Mouse (Mus musculus): Measurements from ENCODE around the gene Snn. TPM values are rescaled to one million over a fixed set of nuclear protein-coding genes. Genes with fewer than 3 reads are reported as not detected.
"Not testable (repeated sequence)": the region's sequence is repeated elsewhere in the genome, so short reads cannot be mapped to it uniquely, and the experiment has no call there.

Gene Snn
- 40.3 and 46.6 TPM in 2 replicates for polyA plus RNA-seq (2016; fragmentation: Nextera tagmentation; extraction: Ambion mirVana)

- Histone ChIP-seq H3K27ac (no peak within 1 kb of the TSS), H3K9me3 (no peaks in the 10 kb centered on the region), H3K4me2 (no peak within 1 kb of the TSS), H3K4me1 (replicated peaks) (peaks cover 23% of the 10 kb centered on the region), H3K9ac (replicated peaks) (no peak within 1 kb of the TSS), H3K4me3 (replicated peaks) (no peak within 1 kb of the TSS), H3K36me3 (no peaks in the 10 kb centered on the region), H3K27me3 (no peaks in the 10 kb centered on the region)
- ATAC-seq (ENCODE audit: insufficient number of reproducible peaks, insufficient read depth, low FRiP score, low TSS enrichment, low read depth): no peak
- WGBS: 78% methylated on average over 4 of the region's 4 CpGs
These were observed at the start of gene Snn for GRCm38 (mm10) chr16:11060645-11061044. Gene Snn (plus strand): TSS chr16:11060945.

GRCm38 (mm10) chr16:11011206-11011605, 49.5 kb upstream of the Snn start:
- Histone ChIP-seq H3K36me3 (no peaks in the 10 kb centered on the region), H3K9ac (replicated peaks) (no peak overlapping the region), H3K9me3 (no peaks in the 10 kb centered on the region), H3K27me3 (no peaks in the 10 kb centered on the region), H3K27ac (no peak overlapping the region), H3K4me2 (no peak overlapping the region), H3K4me1 (replicated peaks) (peaks cover 46% of the 10 kb centered on the region), H3K4me3 (replicated peaks) (no peak overlapping the region)
- WGBS: 67% methylated on average over 2 of the region's 2 CpGs
- ATAC-seq (ENCODE audit: insufficient number of reproducible peaks, insufficient read depth, low FRiP score, low TSS enrichment, low read depth): no peak

GRCm38 (mm10) chr16:11011939-11012338, 48.8 kb upstream of the Snn start:
- peak overlapping the region; percentile 41; the same call in 1 of the 2 replicates for H3K27ac ChIP-seq
- WGBS: 83% methylated on average over 4 of the region's 4 CpGs
- no peaks in the 10 kb centered on the region for H3K36me3 ChIP-seq
- no peak overlapping the region for H3K4me2 ChIP-seq
- H3K4me1 ChIP-seq (replicated peaks): peaks cover 43% of the 10 kb centered on the region
- H3K9ac ChIP-seq (replicated peaks): no peak overlapping the region
- ATAC-seq (ENCODE audit: insufficient number of reproducible peaks, insufficient read depth, low FRiP score, low TSS enrichment, low read depth): no peak
- no peak overlapping the region for H3K4me3 ChIP-seq (replicated peaks)
- H3K9me3 ChIP-seq: no peaks in the 10 kb centered on the region
- no peaks in the 10 kb centered on the region for H3K27me3 ChIP-seq

DNA sequence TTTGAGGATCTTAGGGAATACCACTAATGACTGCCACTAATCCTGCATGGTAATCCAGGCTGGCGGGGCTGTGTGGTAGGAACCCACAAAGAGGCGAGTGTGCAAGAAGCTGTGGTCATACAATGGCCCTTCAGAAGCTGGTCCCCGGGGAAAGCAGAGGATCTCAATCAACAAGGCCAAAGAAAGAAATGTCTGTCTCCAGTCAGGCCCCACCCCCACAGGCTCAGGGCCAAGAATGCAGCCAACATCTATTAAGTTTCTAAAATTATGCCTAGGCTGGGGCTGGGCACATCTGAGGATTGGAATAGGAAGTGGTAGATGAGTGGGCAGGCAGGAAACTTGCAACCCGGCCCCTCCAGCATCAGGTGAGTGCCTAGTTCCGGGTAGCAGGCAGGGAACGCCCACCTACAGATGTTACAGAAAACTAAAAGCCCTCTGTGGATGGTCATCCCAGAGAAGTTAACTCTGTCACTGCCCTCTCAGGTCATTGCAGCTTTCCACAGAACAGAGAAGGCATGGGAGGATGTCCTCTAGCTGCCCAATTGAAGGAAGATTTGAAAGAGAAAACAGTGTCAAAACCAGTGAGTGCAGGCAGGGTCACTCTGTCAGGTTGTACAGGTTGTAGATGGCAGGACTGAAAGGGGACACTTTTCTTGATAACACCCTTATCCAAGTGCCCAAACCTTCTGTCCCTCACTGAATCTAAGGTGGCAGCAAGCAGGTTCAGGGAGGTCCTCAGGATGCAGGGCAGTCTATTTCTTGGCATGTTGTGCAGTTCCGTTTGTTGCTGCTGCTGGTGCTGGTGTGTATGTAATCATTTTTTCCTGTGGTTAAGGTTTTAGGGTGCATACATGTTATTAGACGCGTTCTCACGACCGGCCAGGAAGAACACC, 47.9 kb upstream of the Snn start:
- no peak for ATAC-seq (ENCODE audit: insufficient number of reproducible peaks, insufficient read depth, low FRiP score, low TSS enrichment, low read depth)

GRCm38 (mm10) chr16:11013464-11014147, 47.1 kb upstream of the Snn start:
- H3K27ac ChIP-seq; H3K27me3 ChIP-seq; H3K9me3 ChIP-seq; H3K9ac ChIP-seq (replicated peaks); H3K4me2 ChIP-seq; H3K4me3 ChIP-seq (replicated peaks); H3K36me3 ChIP-seq; ATAC-seq (ENCODE audit: insufficient number of reproducible peaks, insufficient read depth, low FRiP score, low TSS enrichment, low read depth): not testable (repeated sequence)
- WGBS: 91% methylated on average over 14 of the region's 19 CpGs
- H3K4me1 ChIP-seq (replicated peaks): peaks cover 36% of the 10 kb centered on the region

More for the DNA sequence above, 47.9 kb upstream of the Snn start:
- Histone ChIP-seq H3K4me2 (no peak overlapping the region), H3K36me3 (no peaks in the 10 kb centered on the region), H3K27me3 (no peaks in the 10 kb centered on the region), H3K4me1 (replicated peaks) (peaks cover 40% of the 10 kb centered on the region), H3K9ac (replicated peaks) (no peak overlapping the region), H3K9me3 (no peaks in the 10 kb centered on the region), H3K4me3 (replicated peaks) (no peak overlapping the region), H3K27ac (peak overlapping the region; percentile 59; the same call in 1 of the 2 replicates)
- 68% methylated on average over 11 of the region's 11 CpGs for WGBS

DNA sequence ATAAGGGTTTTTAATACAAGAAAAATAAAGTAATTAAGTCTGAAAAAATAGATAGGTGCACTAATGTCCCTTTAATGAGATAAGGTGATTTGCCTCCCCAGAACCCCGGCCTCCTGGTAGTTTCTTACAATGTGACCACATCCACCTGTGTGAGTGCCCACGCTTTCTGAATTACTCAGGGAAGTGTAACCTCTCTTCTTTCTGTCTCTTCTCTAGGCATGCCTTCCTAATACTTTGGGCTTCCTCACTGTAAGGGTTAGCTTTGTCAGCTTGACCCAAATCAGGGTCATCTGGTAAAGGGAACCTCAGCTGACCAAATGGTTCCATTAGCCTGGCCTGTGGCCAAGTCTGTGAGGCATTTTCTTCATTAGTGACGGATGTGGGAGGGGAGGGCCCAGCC, 46.3 kb upstream of the Snn start:
- H3K9ac ChIP-seq (replicated peaks): no peak overlapping the region
- no peaks in the 10 kb centered on the region for H3K9me3 ChIP-seq
- no peaks in the 10 kb centered on the region for H3K27me3 ChIP-seq
- no peak for ATAC-seq (ENCODE audit: insufficient number of reproducible peaks, insufficient read depth, low FRiP score, low TSS enrichment, low read depth)
- WGBS: 85% methylated on average over 3 of the region's 3 CpGs
- no peak overlapping the region for H3K27ac ChIP-seq
- H3K36me3 ChIP-seq: no peaks in the 10 kb centered on the region
- peaks cover 30% of the 10 kb centered on the region for H3K4me1 ChIP-seq (replicated peaks)
- no peak overlapping the region for H3K4me2 ChIP-seq
- H3K4me3 ChIP-seq (replicated peaks): no peak overlapping the region

DNA sequence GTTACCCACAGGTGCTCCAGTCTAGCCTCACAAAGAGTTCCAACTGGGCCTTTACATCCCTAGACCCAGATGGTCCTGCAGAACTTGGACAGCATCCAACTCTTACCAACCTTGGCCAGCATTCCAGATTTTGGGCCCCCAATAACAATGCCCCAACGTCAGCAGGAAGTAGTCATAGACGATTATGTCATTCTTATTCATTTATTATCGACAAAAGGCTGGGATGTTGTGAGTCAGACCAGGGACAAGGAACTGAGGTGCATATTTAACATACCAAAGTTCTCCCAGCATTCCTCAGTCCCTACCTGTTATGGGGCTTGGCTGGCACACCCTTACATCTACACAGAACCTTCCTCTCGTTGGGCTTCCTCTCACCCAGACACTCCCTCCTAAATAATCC, 44.4 kb upstream of the Snn start:
- no peaks in the 10 kb centered on the region for H3K36me3 ChIP-seq
- 75% methylated on average over 4 of the region's 4 CpGs for WGBS
- ATAC-seq (ENCODE audit: insufficient number of reproducible peaks, insufficient read depth, low FRiP score, low TSS enrichment, low read depth): no peak
- no peak overlapping the region for H3K4me2 ChIP-seq
- peaks cover 27% of the 10 kb centered on the region for H3K4me1 ChIP-seq (replicated peaks)
- no peak overlapping the region for H3K27ac ChIP-seq
- no peaks in the 10 kb centered on the region for H3K27me3 ChIP-seq
- H3K9me3 ChIP-seq: no peaks in the 10 kb centered on the region
- H3K9ac ChIP-seq (replicated peaks): no peak overlapping the region
- H3K4me3 ChIP-seq (replicated peaks): no peak overlapping the region

DNA sequence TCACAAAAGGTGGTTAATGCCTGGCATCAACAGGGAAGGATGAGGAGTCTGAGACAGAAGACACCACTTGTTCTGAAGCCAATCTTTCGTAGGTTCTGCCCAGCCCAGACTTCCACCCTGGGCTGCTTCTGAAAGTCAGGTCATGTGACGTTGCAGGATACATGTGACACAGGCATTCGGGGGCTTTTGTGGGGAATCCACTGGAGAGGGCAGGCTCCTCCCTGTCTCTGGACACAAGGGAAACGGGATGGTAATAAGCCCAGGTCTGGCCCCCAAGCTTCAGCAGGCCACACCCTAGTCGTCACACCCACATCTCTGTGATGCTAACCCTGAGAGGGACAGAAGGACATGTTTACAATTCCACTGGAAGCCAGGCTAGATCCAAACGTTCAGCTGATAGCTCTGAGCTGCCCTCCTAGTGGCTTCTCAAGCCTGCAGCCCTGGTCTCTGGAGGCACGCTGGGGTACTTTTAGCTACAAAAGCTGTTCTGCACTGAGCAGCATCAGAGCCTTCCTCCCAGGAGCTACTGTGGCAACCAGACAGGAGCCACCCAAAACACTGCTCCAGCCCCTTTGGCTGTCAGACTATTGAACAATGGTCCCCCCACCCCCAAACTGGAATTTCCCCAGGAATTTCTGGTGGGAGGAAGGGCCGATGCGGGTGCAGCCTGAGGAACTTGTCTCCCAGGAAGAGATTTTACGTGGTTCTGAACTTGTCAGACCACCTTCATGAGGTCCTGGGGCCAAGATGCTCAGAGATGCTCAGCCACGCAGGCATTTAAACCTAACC, 42.7 kb upstream of the Snn start:
- Histone ChIP-seq H3K36me3 (no peaks in the 10 kb centered on the region), H3K9me3 (no peaks in the 10 kb centered on the region), H3K27me3 (0 out of 2 replicates have a peak, but pooled peaks cover 2% of the 10 kb centered on the region), H3K4me2 (no peak overlapping the region), H3K4me3 (replicated peaks) (no peak overlapping the region), H3K4me1 (replicated peaks) (peaks cover 13% of the 10 kb centered on the region), H3K9ac (replicated peaks) (no peak overlapping the region), H3K27ac (no peak overlapping the region)
- WGBS: 48% methylated on average over 11 of the region's 11 CpGs
- no peak for ATAC-seq (ENCODE audit: insufficient number of reproducible peaks, insufficient read depth, low FRiP score, low TSS enrichment, low read depth)

- H3K4me1 ChIP-seq (replicated peaks): peaks cover 8% of the 10 kb centered on the region
- H3K9ac ChIP-seq (replicated peaks): no peak overlapping the region
- H3K27ac ChIP-seq: no peak overlapping the region
- 0 out of 2 replicates have a peak, but pooled peaks cover 2% of the 10 kb centered on the region for H3K27me3 ChIP-seq
- 63% methylated on average over 3 of the region's 3 CpGs for WGBS
- no peak overlapping the region for H3K4me3 ChIP-seq (replicated peaks)
- ATAC-seq (ENCODE audit: insufficient number of reproducible peaks, insufficient read depth, low FRiP score, low TSS enrichment, low read depth): no peak
- H3K4me2 ChIP-seq: no peak overlapping the region
- no peaks in the 10 kb centered on the region for H3K36me3 ChIP-seq
- no peaks in the 10 kb centered on the region for H3K9me3 ChIP-seq
These were observed 39.2 kb upstream of the Snn start for GRCm38 (mm10) chr16:11021403-11022112.

GRCm38 (mm10) chr16:11022113-11022489, 38.6 kb upstream of the Snn start:
- ATAC-seq (ENCODE audit: insufficient number of reproducible peaks, insufficient read depth, low FRiP score, low TSS enrichment, low read depth): no peak
- 88% methylated on average over 4 of the region's 4 CpGs for WGBS

More at GRCm38 (mm10) chr16:11022113-11022489, 38.6 kb upstream of the Snn start:
- Histone ChIP-seq H3K4me1 (replicated peaks) (peaks cover 8% of the 10 kb centered on the region), H3K9ac (replicated peaks) (no peak overlapping the region), H3K4me3 (replicated peaks) (no peak overlapping the region), H3K9me3 (no peaks in the 10 kb centered on the region), H3K27me3 (0 out of 2 replicates have a peak, but pooled peaks cover 2% of the 10 kb centered on the region), H3K36me3 (no peaks in the 10 kb centered on the region), H3K27ac (no peak overlapping the region), H3K4me2 (no peak overlapping the region)

All from limb, embryonic 12.5 days (tissue).